Mouse (Mus musculus): ENCODE data around the gene Nadk. TPM values are rescaled to one million over a fixed set of nuclear protein-coding genes. Genes with fewer than 3 reads are reported as not detected.

The Nadk gene
- polyA plus RNA-seq, 1 experiment from 2014 or later = 102 TPM

DNA sequence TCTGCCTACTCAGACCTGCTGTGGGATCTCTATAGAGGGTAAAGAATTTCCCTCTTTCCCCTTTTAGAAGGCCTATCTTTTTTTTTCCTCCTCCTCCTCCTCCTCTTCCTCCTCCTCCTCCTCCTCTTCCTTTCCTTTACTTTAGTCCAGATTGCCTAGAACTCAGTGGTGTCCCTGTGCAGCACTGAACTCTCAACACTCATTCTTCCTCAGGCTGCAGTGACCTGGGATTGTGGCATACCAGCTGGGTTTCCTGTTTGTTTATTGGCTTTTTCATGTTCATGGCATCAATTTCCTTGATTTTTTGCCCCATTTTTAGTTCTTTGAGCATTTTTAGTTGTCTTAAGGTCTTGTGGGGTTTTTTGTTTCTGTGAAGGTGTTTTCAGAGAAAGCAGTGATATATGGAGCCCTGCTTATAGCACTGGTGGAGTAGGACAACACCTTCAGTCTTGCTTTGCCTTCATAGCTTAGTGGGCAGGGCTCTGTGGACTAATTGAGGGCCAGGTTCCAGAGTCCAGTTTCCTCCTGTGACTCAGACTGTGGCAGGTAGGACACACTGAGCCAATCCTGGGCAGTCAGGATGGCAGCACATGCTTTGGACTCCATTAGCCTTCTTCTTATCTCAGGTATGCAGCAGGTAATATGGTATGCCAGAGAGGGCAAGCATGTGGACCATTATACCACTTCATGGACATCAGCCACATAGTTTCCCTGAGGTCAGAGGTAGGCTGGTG, 73.8 kb downstream of the Nadk start:
- no peaks in the 10 kb centered on the region for H3K27me3 ChIP-seq (ENCODE audit: insufficient read depth, poor library complexity, severe bottlenecking)
- DNase-seq (ENCODE audit: low spot score) = no peak
- no peak overlapping the region for H3K4me3 ChIP-seq
- no peaks in the 10 kb centered on the region for H3K9me3 ChIP-seq
- H3K4me1 ChIP-seq (replicated peaks) = no peaks in the 10 kb centered on the region
- H3K36me3 ChIP-seq = peaks cover 99% of the 10 kb centered on the region
- H3K27ac ChIP-seq = no peak overlapping the region

Other genes with a start within 250 kb of the Nadk start
- gene Prkcz, start 201.0 kb upstream of the Nadk start, polyA plus RNA-seq (2016; fragmentation: Nextera tagmentation; extraction: Ambion mirVana) = 14.9 and 19.3 TPM in 2 replicates
- gene Gabrd, start 164.3 kb upstream of the Nadk start, polyA plus RNA-seq (2016; fragmentation: Nextera tagmentation; extraction: Ambion mirVana) = not detected in 2 replicates
- 6.7 and 7.4 TPM in 2 replicates for gene Cfap74, start 153.2 kb upstream of the Nadk start, polyA plus RNA-seq (2016; fragmentation: Nextera tagmentation; extraction: Ambion mirVana)
- gene Tmem52, start 93.3 kb upstream of the Nadk start, polyA plus RNA-seq (2016; fragmentation: Nextera tagmentation; extraction: Ambion mirVana) = 0.22 TPM in 1 of 2 replicates, not detected in the other
- gene Gnb1, start 71.0 kb upstream of the Nadk start, polyA plus RNA-seq (2016; fragmentation: Nextera tagmentation; extraction: Ambion mirVana) = 633 and 670 TPM in 2 replicates
- gene Slc35e2, start 39.0 kb downstream of the Nadk start, polyA plus RNA-seq (2016; fragmentation: Nextera tagmentation; extraction: Ambion mirVana) = 12.0 and 13.4 TPM in 2 replicates
- gene Cdk11b, start 62.5 kb downstream of the Nadk start, polyA plus RNA-seq (2016; fragmentation: Nextera tagmentation; extraction: Ambion mirVana) = 61.2 and 76.9 TPM in 2 replicates
- not detected in 2 replicates for gene Gm10563, start 83.0 kb downstream of the Nadk start, polyA plus RNA-seq (2016; fragmentation: Nextera tagmentation; extraction: Ambion mirVana)
- 4.2 and 4.4 TPM in 2 replicates for gene Mmp23, start 91.0 kb downstream of the Nadk start, polyA plus RNA-seq (2016; fragmentation: Nextera tagmentation; extraction: Ambion mirVana)
- 19.5 and 21.8 TPM in 2 replicates for gene Mib2, start 106.8 kb downstream of the Nadk start, polyA plus RNA-seq (2016; fragmentation: Nextera tagmentation; extraction: Ambion mirVana)
- gene Fndc10, start 132.0 kb downstream of the Nadk start, polyA plus RNA-seq (2016; fragmentation: Nextera tagmentation; extraction: Ambion mirVana) = 0.72 and 1.8 TPM in 2 replicates
- gene Ssu72, start 142.4 kb downstream of the Nadk start, polyA plus RNA-seq (2016; fragmentation: Nextera tagmentation; extraction: Ambion mirVana) = 162 and 175 TPM in 2 replicates
- 0.85 and 1.6 TPM in 2 replicates for gene Tmem240, start 172.4 kb downstream of the Nadk start, polyA plus RNA-seq (2016; fragmentation: Nextera tagmentation; extraction: Ambion mirVana)
- 110 and 124 TPM in 2 replicates for gene Atad3a, start 198.7 kb downstream of the Nadk start, polyA plus RNA-seq (2016; fragmentation: Nextera tagmentation; extraction: Ambion mirVana)
- 13.4 and 14.0 TPM in 2 replicates for gene Vwa1, start 212.3 kb downstream of the Nadk start, polyA plus RNA-seq (2016; fragmentation: Nextera tagmentation; extraction: Ambion mirVana)
- gene Tmem88b, start 223.5 kb downstream of the Nadk start, polyA plus RNA-seq (2016; fragmentation: Nextera tagmentation; extraction: Ambion mirVana) = 0.31 and 0.67 TPM in 2 replicates
- gene Ankrd65, start 228.1 kb downstream of the Nadk start, polyA plus RNA-seq (2016; fragmentation: Nextera tagmentation; extraction: Ambion mirVana) = 0.18 TPM in 1 of 2 replicates, not detected in the other
- 252 and 253 TPM in 2 replicates for gene Mrpl20, start 240.5 kb downstream of the Nadk start, polyA plus RNA-seq (2016; fragmentation: Nextera tagmentation; extraction: Ambion mirVana)